Mouse (Mus musculus) central nervous system, embryonic 18 days (tissue): ENCODE results near the gene Gm20817. TPM values are rescaled to one million over a fixed set of nuclear protein-coding genes. Genes with fewer than 3 reads are reported as not detected.

ENCODE experiments used
- polyA plus RNA-seq: library from polyadenylated mRNA; depleted of rRNA; stranded (reverse); fragments of >200 nt; gene quantifications from 2 replicates; pipeline ENCODE4 v1.2.3, GENCODE M21; 2012; rRNA removed

Gm20817 gene
- polyA plus RNA-seq: not detected in 2 replicates

GRCm38 (mm10) chrY:68832628-68833027 is at the start of gene Gm20817:
Gene Gm20817 (minus strand): TSS chrY:68832728.

